Mouse (Mus musculus): ENCODE results near the gene Gm884.
A peak's percentile ranks its signal among the peaks of the same experiment; 100 is the strongest.

Gene Gm884

GRCm38 (mm10) chr11:103621040-103621439 is at the start of gene Gm884:
Gm884 (minus strand) TSS chr11:103621140.
- DNase-seq: no peak

- DNase-seq: no peak
These were observed 46.0 kb upstream of the Gm884 start for GRCm38 (mm10) chr11:103666907-103667426.

- DNase-seq: peak; percentile 75
These were observed 45.4 kb upstream of the Gm884 start for GRCm38 (mm10) chr11:103666181-103666906.

DNA sequence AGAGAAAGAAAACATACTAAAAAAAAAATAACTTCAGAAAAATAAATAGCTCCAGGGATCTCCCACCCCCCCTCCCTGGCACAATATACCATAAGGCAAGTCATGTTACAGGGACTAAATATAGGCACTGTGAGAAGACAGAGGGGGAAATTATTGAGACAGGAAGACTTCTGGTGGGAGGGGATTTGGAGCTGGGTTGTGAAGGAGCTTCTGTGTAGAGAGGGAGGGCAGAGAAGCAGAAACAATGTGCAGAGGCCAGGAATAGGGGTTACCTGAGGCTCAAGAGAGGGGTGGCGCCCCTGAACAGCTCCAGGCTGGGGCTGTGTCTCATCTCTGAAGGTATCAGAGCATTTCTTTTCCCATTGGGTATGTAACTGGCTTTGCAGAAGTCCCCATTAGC is 44.8 kb upstream of the Gm884 start:
- DNase-seq: no peak

- DNase-seq: no peak
These were observed 42.2 kb upstream of the Gm884 start for GRCm38 (mm10) chr11:103663119-103663518.

DNA sequence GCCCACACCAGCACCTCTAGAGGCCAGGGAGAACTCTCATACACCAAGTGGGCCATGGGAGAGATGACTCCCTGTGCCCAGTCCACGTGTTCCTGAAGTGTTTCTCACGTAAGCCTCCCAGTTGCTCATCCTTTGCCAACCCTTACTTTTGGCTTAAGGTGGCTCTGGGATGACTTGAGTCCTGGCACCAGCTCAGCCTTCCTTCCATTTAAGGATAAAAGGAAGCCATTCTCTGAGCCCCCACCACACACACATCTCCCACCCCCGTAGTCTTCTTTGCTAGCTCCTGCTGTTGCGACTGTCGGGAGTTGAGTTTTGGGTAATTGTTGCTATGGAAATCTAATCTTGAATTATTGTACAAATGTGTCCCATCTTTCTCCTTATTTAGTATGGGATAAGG is 41.6 kb upstream of the Gm884 start:
- DNase-seq: peak; percentile 43

DNA sequence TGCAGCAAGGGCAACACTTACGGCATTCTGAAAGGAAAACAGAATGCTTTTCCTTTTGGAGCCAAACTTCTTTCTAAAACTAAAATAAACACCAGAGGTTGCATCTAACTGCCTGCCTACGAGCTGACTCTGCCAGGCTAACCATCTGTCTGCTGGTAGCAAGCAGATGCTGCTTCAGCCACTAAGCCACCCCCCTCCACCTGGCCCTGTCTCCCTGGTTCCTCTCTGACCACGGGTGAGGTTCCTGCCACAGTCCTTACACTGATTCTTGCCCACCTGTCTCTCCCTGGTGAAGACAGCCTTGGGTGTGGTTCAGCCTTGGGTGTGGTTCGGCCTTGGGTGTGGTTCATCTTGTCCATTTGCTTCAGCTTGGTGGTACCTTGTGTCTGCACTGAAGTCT is 40.9 kb upstream of the Gm884 start:
- no peak for DNase-seq

GRCm38 (mm10) chr11:103658189-103658588 is 37.2 kb upstream of the Gm884 start:
- no peak for DNase-seq

- DNase-seq: no peak
These were observed 35.6 kb upstream of the Gm884 start for GRCm38 (mm10) chr11:103656520-103656919.

GRCm38 (mm10) chr11:103653359-103653965 is 32.5 kb upstream of the Gm884 start:
- no peak for DNase-seq

- DNase-seq: no peak
These were observed 30.5 kb upstream of the Gm884 start for GRCm38 (mm10) chr11:103651426-103651825.

DNA sequence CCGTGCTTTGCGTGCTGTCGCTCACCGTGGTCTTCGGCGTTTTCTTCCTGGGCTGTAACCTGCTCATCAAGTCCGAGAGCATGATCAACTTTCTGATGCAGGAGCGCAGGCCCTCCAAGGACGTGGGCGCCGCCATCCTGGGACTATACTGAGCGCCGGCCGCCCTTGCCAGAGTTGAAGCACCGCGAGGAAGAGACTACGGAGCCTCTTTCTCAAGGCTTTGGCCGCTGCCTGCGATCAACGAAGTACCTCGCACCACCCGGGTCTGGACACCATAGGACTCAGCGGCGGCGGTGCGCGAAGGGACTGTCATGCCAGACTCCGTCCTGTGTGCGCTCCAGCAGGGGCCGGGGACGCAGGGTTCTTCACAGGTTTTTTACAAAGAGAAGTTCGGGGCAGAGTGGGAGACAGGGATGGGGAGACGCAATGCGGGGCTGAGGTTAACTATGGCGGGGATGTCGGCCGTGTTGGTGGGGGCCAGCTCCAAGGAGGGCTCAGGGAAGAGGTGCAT is 29.1 kb upstream of the Gm884 start:
- peak; percentile 35 for DNase-seq

GRCm38 (mm10) chr11:103649301-103649982 is 28.5 kb upstream of the Gm884 start, which contains the start of gene Rprml:
Rprml (plus strand) TSS chr11:103649570.
- peak; percentile 62 for DNase-seq

- DNase-seq: no peak
These were observed 27.7 kb upstream of the Gm884 start for GRCm38 (mm10) chr11:103648656-103649055.

GRCm38 (mm10) chr11:103647921-103648620 is 27.1 kb upstream of the Gm884 start:
- DNase-seq: no peak

DNA sequence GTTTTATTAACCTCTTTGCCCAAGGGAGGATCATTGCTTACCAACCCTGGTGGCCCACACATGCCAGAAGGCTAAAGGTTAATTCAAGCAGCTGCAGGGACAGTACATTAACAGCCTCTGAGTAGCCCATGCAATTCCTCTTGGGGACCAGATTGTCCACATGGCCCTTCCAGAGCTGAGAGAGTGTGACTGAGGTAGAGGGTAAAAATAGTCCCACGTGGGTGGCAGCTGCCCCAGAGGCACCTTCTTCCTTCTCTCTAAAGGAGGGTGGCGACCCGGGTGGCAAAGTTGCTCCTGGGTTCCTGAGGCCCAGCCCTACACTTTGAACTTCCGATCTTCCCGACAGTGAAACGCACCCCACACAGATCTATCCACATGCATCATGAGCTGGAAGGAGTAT is 25.4 kb upstream of the Gm884 start:
- DNase-seq: no peak

DNA sequence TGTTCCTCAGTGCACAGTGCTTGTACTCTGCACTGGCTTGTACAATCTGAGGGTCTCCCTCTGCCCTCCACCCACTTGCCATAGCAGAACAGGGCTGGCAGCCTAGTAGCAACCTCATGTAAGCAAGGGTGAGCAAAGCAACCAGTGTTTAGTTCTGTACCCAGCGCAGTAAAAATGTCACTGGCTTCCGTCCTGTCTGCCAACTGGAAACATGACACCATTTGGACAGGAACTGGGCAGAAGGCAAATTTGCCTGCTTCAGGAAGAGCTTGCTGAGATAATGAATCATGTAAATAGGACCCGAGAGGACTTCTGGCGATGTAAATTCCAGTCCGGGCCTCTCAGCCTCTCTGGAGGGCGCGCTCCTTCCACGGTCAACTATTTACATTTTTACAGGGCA is 24.8 kb upstream of the Gm884 start:
- no peak for DNase-seq

DNA sequence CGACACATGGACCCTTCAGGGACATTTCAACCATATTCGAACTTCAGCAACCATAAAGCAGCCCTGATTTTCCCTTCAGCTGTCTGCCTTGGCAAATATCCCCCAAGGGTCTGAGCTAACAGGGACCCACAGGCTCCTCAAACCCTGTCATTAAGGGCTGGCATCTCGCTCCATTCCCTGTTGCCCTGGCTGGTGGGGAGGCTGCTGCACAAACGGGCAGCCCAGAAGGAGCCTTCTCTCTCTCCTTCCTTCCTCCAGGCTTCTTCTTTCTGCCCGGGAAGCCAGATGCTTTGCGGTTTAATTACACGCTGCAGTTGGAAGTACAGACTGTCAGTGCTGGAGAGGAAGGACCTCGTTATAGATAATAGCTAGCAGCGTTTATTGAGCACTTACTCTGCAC is 22.3 kb upstream of the Gm884 start:
- no peak for DNase-seq

DNA sequence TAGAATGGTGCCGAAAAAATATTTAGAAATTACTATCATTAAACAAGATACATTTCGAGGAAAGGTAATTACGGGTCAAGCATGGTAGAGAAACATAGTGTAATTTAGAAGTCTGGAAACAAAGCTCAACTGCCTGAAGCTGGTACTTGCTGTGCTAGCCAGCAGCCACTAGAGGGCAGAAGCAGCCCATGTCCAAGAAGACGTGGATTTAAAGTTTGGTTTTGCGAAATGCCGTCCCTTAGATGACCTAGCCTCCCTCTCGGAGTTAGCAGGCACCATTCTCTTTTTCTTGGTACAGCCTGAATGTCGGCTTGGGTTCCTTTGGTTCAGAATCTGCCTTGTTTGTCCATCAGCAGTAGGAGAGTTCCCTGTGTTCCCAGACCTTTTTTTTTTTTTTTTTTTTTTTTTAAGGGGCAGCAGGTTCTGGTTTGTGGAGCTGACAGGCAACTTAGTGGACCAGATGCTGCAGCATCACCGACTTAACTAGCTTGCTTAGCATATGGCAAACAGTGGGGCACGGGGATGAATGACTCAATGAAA is 18.5 kb upstream of the Gm884 start:
- peak; percentile 70 for DNase-seq

- DNase-seq: no peak
These were observed 17.9 kb upstream of the Gm884 start, which contains the start of gene Lyzl6 for GRCm38 (mm10) chr11:103638790-103639189. Lyzl6 (minus strand) TSS chr11:103638890.

DNA sequence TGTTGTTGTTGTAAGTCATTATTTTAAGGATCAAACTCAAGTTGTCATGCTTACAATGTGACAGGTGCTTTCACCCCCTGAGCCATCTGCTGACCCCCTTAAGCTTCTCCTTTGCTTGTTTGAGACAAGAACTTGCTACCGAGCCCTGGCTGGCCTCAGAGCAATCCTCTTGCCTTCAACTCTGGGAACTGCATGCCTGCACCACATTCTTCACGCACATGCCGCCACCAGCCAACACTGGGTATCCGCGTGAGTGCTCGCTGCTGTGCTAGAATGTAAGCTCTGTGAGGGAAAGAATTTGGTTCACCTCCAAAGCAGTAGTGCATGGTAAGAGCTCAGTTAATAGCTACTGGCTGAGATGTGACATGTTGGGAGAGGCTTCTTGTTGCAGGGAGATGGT is 15.3 kb upstream of the Gm884 start:
- no peak for DNase-seq

DNA sequence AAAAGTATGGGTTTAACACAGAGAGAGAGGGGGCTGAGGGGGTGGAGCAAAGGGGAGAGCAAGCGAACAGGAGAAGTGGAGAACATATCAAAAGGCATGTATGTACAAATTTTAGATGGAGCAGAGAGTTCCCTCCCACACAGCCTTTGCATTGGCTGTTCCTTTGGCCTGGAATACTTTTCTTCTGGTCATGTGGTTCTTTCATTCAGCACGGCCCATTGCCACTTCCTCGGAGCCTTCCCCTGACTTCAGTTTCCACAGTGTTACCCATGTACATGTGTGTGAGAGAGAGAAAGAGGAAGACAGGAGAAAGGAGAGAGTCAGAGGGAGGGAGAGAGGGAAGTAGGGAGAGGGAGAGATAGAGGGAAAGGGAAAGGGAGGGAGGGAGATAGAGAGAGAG is 14.5 kb upstream of the Gm884 start:
- DNase-seq: no peak

DNA sequence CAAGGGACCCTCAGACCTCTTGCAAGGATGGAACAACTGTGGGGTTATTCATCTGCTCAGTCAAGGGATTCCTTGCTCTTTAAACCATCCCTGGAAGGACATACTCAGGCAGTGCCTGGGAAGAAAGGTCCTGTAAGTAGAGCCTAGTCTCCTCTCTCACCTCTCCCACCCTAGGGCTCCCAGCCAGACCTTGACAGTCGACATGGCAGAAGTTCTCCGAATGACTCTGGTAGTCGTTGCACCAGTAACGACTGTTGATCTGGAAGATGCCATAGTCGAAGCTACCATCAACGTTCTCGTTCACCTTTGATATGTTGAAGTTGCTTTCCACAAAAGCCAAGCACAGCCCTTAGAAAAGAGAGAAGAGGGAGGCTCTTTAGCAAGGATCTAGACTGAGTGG is 13.9 kb upstream of the Gm884 start:
- no peak for DNase-seq
